Mouse (Mus musculus): ENCODE results near the gene H2-Q10.
"Not testable (repeated sequence)": the region's sequence is repeated elsewhere in the genome, so short reads cannot be mapped to it uniquely, and the experiment has no call there.

- not testable (repeated sequence) for TF ChIP-seq POLR2A (IDR thresholded peaks at IDR 0.05; ENCODE audit: insufficient read depth, low read depth, low read length); CTCF (IDR thresholded peaks at IDR 0.05)
These were observed 953 bp upstream of the H2-Q10 start for GRCm38 (mm10) chr17:35468936-35469335.

Measured in heart, adult 2 months (tissue).